Mouse (Mus musculus): Measurements from ENCODE around the gene Cped1. TPM values are rescaled to one million over a fixed set of nuclear protein-coding genes. Genes with fewer than 3 reads are reported as not detected.
"Not testable (repeated sequence)": the region's sequence is repeated elsewhere in the genome, so short reads cannot be mapped to it uniquely, and the experiment has no call there.

Cped1 gene
- total RNA-seq, 1 experiment from 2014 or later, result 30.4 TPM

- DNase-seq, result no peak
Observed at GRCm38 (mm10) chr6:22026761-22027594, 41.3 kb downstream of the Cped1 start.

- DNase-seq, result no peak
Observed at GRCm38 (mm10) chr6:22027854-22028253, 42.1 kb downstream of the Cped1 start.

- DNase-seq, result no peak
Observed at GRCm38 (mm10) chr6:22030381-22030780, 44.7 kb downstream of the Cped1 start.

- no peak for DNase-seq
Observed at GRCm38 (mm10) chr6:22033188-22033587, 47.5 kb downstream of the Cped1 start.

GRCm38 (mm10) chr6:22035408-22035807, 49.7 kb downstream of the Cped1 start:
- DNase-seq, result no peak

- no peak for DNase-seq
Observed at GRCm38 (mm10) chr6:22035895-22036294, 50.2 kb downstream of the Cped1 start.

GRCm38 (mm10) chr6:22036396-22036795, 50.7 kb downstream of the Cped1 start:
- no peak for DNase-seq

- DNase-seq, result no peak
Observed at GRCm38 (mm10) chr6:22036911-22037310, 51.2 kb downstream of the Cped1 start.

- no peak for DNase-seq
Observed at GRCm38 (mm10) chr6:22037441-22038050, 51.8 kb downstream of the Cped1 start.

GRCm38 (mm10) chr6:22039666-22040065, 54.0 kb downstream of the Cped1 start:
- not testable (repeated sequence) for DNase-seq

- DNase-seq, result no peak
Observed at GRCm38 (mm10) chr6:22044880-22045605, 59.3 kb downstream of the Cped1 start.

- no peak for DNase-seq
Observed at GRCm38 (mm10) chr6:22047101-22047500, 61.4 kb downstream of the Cped1 start.

GRCm38 (mm10) chr6:22049093-22049492, 63.4 kb downstream of the Cped1 start:
- DNase-seq, result no peak

GRCm38 (mm10) chr6:22051526-22051925, 65.8 kb downstream of the Cped1 start:
- no peak for DNase-seq

- DNase-seq, result no peak
Observed at GRCm38 (mm10) chr6:22053014-22053413, 67.3 kb downstream of the Cped1 start.

GRCm38 (mm10) chr6:22064341-22064740, 78.6 kb downstream of the Cped1 start:
- peak; percentile 35 for DNase-seq

GRCm38 (mm10) chr6:22070603-22071322, 85.0 kb downstream of the Cped1 start:
- DNase-seq, result no peak

GRCm38 (mm10) chr6:22071323-22071840, 85.7 kb downstream of the Cped1 start:
- DNase-seq, result no peak

GRCm38 (mm10) chr6:22072737-22073136, 87.0 kb downstream of the Cped1 start:
- DNase-seq, result no peak

GRCm38 (mm10) chr6:22074232-22075083, 88.7 kb downstream of the Cped1 start:
- no peak for DNase-seq

GRCm38 (mm10) chr6:22078686-22079264, 93.1 kb downstream of the Cped1 start:
- DNase-seq, result no peak
